Mouse (Mus musculus): ENCODE measurements around the gene Cenpv. TPM values are rescaled to one million over a fixed set of nuclear protein-coding genes. Genes with fewer than 3 reads are reported as not detected.

Gene Cenpv
- total and polyA plus RNA-seq, 3 experiments = 24.4 to 107 (median 33.6) TPM

DNA sequence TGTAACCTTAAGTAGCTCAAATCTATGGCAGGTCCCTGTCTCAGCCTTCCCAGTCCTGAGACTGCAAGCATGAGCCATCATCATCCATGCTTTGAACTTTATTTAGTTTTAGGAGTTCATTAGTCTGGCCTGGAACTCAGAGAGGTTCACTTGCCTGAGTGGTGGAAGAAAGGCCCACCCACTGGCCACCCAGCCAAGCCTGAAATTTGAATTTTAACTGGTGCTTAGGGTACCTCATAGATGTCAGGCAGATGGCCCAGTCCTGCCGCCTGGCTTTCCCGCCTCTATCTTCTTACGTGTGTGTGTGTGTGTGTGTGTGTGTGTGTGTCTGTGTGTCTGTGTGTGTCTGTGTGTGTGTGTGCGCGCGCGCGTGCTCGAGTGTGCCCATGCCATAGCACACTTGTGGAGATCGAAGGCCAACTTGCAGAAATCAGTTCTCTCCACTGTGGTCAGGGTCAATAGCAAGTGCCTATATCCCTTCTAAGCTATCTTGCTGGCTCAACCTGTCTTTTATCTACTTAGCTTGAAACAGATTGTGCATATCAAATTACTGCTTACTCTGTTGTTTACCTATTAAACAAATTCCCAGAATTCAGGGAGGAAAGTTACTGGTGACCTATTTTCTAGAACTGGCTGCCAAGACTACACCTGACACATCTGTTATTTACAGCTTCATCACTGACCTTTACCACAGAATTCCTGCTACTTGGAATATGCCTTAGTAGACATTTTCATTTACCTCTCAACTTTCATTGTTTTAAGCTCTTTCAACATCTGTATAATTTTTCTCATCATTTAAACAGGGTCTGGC, 51.3 kb downstream of the Cenpv start:
- dilution Hi-C loops (cut with MboI; ENCODE audit: extremely low pct_ligation_motif_present, extremely low pct_unique_long_range_greater_than_20kb, low sequenced_read_pairs) = no loop called here
- Histone ChIP-seq H3K4me3 (replicated peaks in 1 of 3; ENCODE audit: low read depth in 2 of 3, low read length in 2 of 3, poor library complexity in 1 of 3) (no peak overlapping the region), H3K79me2 (replicated peaks; ENCODE audit: control insufficient read depth, extremely low read depth, insufficient read depth, poor library complexity, severe bottlenecking) (no peaks in the 10 kb centered on the region), H3K9ac (ENCODE audit: insufficient read depth, low read depth) (no peak overlapping the region), H3K4me1 (ENCODE audit: control insufficient read depth in 1 of 2, insufficient read depth in 2 of 2) (peaks cover 0 to 6% of the 10 kb centered on the region in 2 experiments; a peak in 2 of 4 replicates), H3K27me3 (replicated peaks) (no peaks in the 10 kb centered on the region), H3K9me3 (replicated peaks; ENCODE audit: low read length) (no peaks in the 10 kb centered on the region), H3K4me2 (ENCODE audit: insufficient read depth, low read depth, poor library complexity, severe bottlenecking) (no peak overlapping the region), H3K27ac (ENCODE audit: insufficient read depth, low read depth) (no peak overlapping the region), H3K36me3 (replicated peaks in 1 of 2; ENCODE audit: control insufficient read depth in 1 of 2, insufficient read depth in 1 of 2, low read length in 1 of 2) (peaks cover 0 to 2% of the 10 kb centered on the region in 2 experiments)
- no peak for TF ChIP-seq POLR2A (IDR thresholded peaks at IDR 0.05; ENCODE audit: low read depth, low read length)
- TF ChIP-seq USF2 (conservative IDR thresholded peaks at IDR 0.05; ENCODE audit: low read depth, low read length) = no peak
- no peak for TF ChIP-seq CHD2 (IDR thresholded peaks at IDR 0.05; ENCODE audit: low read length)
- TF ChIP-seq JUN (IDR thresholded peaks at IDR 0.05; ENCODE audit: insufficient read depth, low read depth, low read length) = no peak
- TF ChIP-seq MEF2A (IDR thresholded peaks at IDR 0.05; ENCODE audit: borderline replicate concordance, low read depth, low read length) = no peak
- no peak for TF ChIP-seq MAFK (IDR thresholded peaks at IDR 0.05; ENCODE audit: insufficient replicate concordance, low read length)
- TF ChIP-seq ZMIZ1 (IDR thresholded peaks at IDR 0.05; ENCODE audit: low read depth, low read length) = no peak
- TF ChIP-seq MAX (IDR thresholded peaks at IDR 0.05; ENCODE audit: low read length) = no peak
- no peak for TF ChIP-seq RCOR1 (conservative IDR thresholded peaks at IDR 0.05; ENCODE audit: low read depth, low read length)
- no peak for TF ChIP-seq GABPA (IDR thresholded peaks at IDR 0.05; ENCODE audit: insufficient replicate concordance, low read depth, low read length)
- TF ChIP-seq UBTF (IDR thresholded peaks at IDR 0.05; ENCODE audit: low read depth, low read length) = no peak
- TF ChIP-seq TCF12 (IDR thresholded peaks at IDR 0.05; ENCODE audit: low read depth, low read length) = no peak
- no peak for TF ChIP-seq TBP (conservative IDR thresholded peaks at IDR 0.05; ENCODE audit: low read depth, low read length)
- no peak for TF ChIP-seq ZC3H11A (IDR thresholded peaks at IDR 0.05; ENCODE audit: low read depth, low read length)
- no peak for DNase-seq (ENCODE audit: extremely low read depth)
- in situ Hi-C loops (cut with MboI; ENCODE audit: low pct_ligation_motif_present, low pct_unique_long_range_greater_than_20kb, low sequenced_read_pairs) = no loop called here

DNA sequence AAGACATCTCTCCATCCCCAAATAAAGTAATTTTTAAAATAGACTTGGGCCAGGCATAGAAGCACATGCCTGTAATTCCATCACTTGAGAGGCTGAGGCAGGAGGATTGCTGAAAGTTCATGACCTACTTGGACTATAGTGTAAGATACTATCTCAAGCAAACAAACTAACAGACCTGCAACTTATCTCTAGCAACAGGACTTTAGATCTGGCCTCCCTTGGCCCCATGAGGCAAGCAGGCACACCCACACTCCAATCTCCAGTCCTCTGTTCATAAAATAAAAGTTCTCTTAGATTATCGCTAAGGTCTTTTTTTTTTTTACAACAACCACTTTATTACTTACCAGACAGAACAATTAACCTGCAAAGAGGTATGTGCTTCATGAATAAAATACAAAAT, 52.1 kb downstream of the Cenpv start:
- Histone ChIP-seq H3K4me2 (ENCODE audit: insufficient read depth, low read depth, poor library complexity, severe bottlenecking) (no peak overlapping the region), H3K27ac (ENCODE audit: insufficient read depth, low read depth) (no peak overlapping the region)

More for the DNA sequence above, 52.1 kb downstream of the Cenpv start:
- in situ Hi-C loops (cut with MboI; ENCODE audit: low pct_ligation_motif_present, low pct_unique_long_range_greater_than_20kb, low sequenced_read_pairs) (no loop called here), dilution Hi-C loops (cut with MboI; ENCODE audit: extremely low pct_ligation_motif_present, extremely low pct_unique_long_range_greater_than_20kb, low sequenced_read_pairs) (no loop called here)
- peaks cover 0 to 2% of the 10 kb centered on the region in 2 experiments for H3K36me3 ChIP-seq (replicated peaks in 1 of 2; ENCODE audit: control insufficient read depth in 1 of 2, insufficient read depth in 1 of 2, low read length in 1 of 2)
- H3K9ac ChIP-seq (ENCODE audit: insufficient read depth, low read depth) = no peak overlapping the region
- H3K4me3 ChIP-seq (replicated peaks in 1 of 3; ENCODE audit: low read depth in 2 of 3, low read length in 2 of 3, poor library complexity in 1 of 3) = no peak overlapping the region
- no peaks in the 10 kb centered on the region for H3K9me3 ChIP-seq (replicated peaks; ENCODE audit: low read length)
- DNase-seq (ENCODE audit: extremely low read depth) = no peak
- H3K4me1 ChIP-seq (ENCODE audit: control insufficient read depth in 1 of 2, insufficient read depth in 2 of 2) = peaks cover 0 to 5% of the 10 kb centered on the region in 2 experiments; a peak in 1 of 4 replicates
- TF ChIP-seq POLR2A (IDR thresholded peaks at IDR 0.05; ENCODE audit: low read depth, low read length) = no peak
- TF ChIP-seq ZKSCAN1 (IDR thresholded peaks at IDR 0.05; ENCODE audit: borderline replicate concordance, low read depth, low read length) = no peak
- no peak for TF ChIP-seq USF2 (conservative IDR thresholded peaks at IDR 0.05; ENCODE audit: low read depth, low read length)
- TF ChIP-seq ETS1 (conservative IDR thresholded peaks at IDR 0.05; ENCODE audit: low read depth, low read length) = no peak
- no peak for TF ChIP-seq MEF2A (IDR thresholded peaks at IDR 0.05; ENCODE audit: borderline replicate concordance, low read depth, low read length)
- no peak for TF ChIP-seq TBP (conservative IDR thresholded peaks at IDR 0.05; ENCODE audit: low read depth, low read length)
- no peaks in the 10 kb centered on the region for H3K27me3 ChIP-seq (replicated peaks)
- no peaks in the 10 kb centered on the region for H3K79me2 ChIP-seq (replicated peaks; ENCODE audit: control insufficient read depth, extremely low read depth, insufficient read depth, poor library complexity, severe bottlenecking)

Data from CH12.LX (cell line).